Mouse (Mus musculus) heart, embryonic 15.5 days (tissue): ENCODE data around the gene Katna1. TPM values are rescaled to one million over a fixed set of nuclear protein-coding genes. Genes with fewer than 3 reads are reported as not detected.
"Not testable (repeated sequence)": the region's sequence is repeated elsewhere in the genome, so short reads cannot be mapped to it uniquely, and the experiment has no call there.

Source experiments
- ATAC-seq: fragments of 200-750 bp; cut with Nextera tagmentation; replicated peaks from 2 replicates; pipeline ENCODE4 v1.8.0; 2017; ENCODE audit warnings: low read depth, moderate TSS enrichment; ENCODE audit not compliant: insufficient number of reproducible peaks, insufficient read depth, low FRiP score
- H3K27ac ChIP-seq: fragments of 300-500 bp; sonication (generic); 2 replicates; pipeline ENCODE4 v1.5.1; 2015; ENCODE audit warnings: mild to moderate bottlenecking, inconsistent platforms
- H3K27me3 ChIP-seq: fragments of 300-500 bp; sonication (generic); 2 replicates; pipeline ENCODE4 v1.6.1; 2015; ENCODE audit warnings: inconsistent platforms
- H3K36me3 ChIP-seq: fragments of 300-500 bp; sonication (generic); 2 replicates; pipeline ENCODE4 v1.6.1; 2015; ENCODE audit warnings: mild to moderate bottlenecking, inconsistent platforms
- H3K4me1 ChIP-seq: fragments of 300-500 bp; sonication (generic); replicated peaks from 2 replicates; pipeline ENCODE4 v1.6.1; 2015; ENCODE audit warnings: inconsistent platforms
- H3K4me2 ChIP-seq: fragments of 300-500 bp; sonication (generic); 2 replicates; pipeline ENCODE4 v1.6.1; 2015; ENCODE audit warnings: inconsistent platforms, mild to moderate bottlenecking, moderate library complexity
- H3K4me3 ChIP-seq: fragments of 300-500 bp; sonication (generic); 2 replicates; pipeline ENCODE4 v1.5.1; 2015; ENCODE audit warnings: mild to moderate bottlenecking, inconsistent platforms
- H3K9ac ChIP-seq: fragments of 300-500 bp; sonication (generic); 2 replicates; pipeline ENCODE4 v1.6.1; 2015; ENCODE audit warnings: mild to moderate bottlenecking, inconsistent platforms
- H3K9me3 ChIP-seq: fragments of 300-500 bp; sonication (generic); replicated peaks from 2 replicates; pipeline ENCODE4 v1.6.1; 2016; ENCODE audit warnings: inconsistent platforms
- WGBS: fragments of 180-500 bp; shearing (Covaris S2); methylation state at CpG from one replicate; pipeline ENCODE4 v1.1.7; 2015; ENCODE audit warnings: mixed read lengths; 5-methylcytosine and 5-hydroxymethylcytosine counted together
- polyA plus RNA-seq: library from polyadenylated mRNA; unstranded; fragments of >200 nt; fragmentation: Nextera tagmentation; extraction: Ambion mirVana; gene quantifications from 2 replicates; pipeline ENCODE4 v1.2.1, GENCODE M21; 2015

The Katna1 gene
- polyA plus RNA-seq, 1 experiment from 2014 or later: 30.3 TPM

GRCm38 (mm10) chr10:7726501-7726812, 657 bp downstream of the Katna1 start:
- Histone ChIP-seq H3K36me3 (no peaks in the 10 kb centered on the region), H3K27ac (peak overlapping the region; percentile 75), H3K9ac (peak overlapping the region; percentile 81), H3K9me3 (no peaks in the 10 kb centered on the region), H3K27me3 (no peaks in the 10 kb centered on the region), H3K4me3 (peak overlapping the region; percentile 87), H3K4me2 (peak overlapping the region; percentile 84), H3K4me1 (peaks cover 12% of the 10 kb centered on the region)
- under 1% methylated on average over 8 of the region's 8 CpGs for WGBS
- ATAC-seq: no peak

- Histone ChIP-seq H3K4me3 (peak overlapping the region; percentile 87), H3K27ac (no peak overlapping the region), H3K9me3 (no peaks in the 10 kb centered on the region), H3K4me2 (peak overlapping the region; percentile 84), H3K36me3 (no peaks in the 10 kb centered on the region), H3K9ac (0 out of 2 replicates have a peak overlapping the region, but pooled peaks have one; percentile 40), H3K27me3 (no peaks in the 10 kb centered on the region), H3K4me1 (peaks cover 12% of the 10 kb centered on the region)
- no peak for ATAC-seq
- WGBS: 22% methylated on average over 3 of the region's 3 CpGs
These were observed 1.2 kb downstream of the Katna1 start for GRCm38 (mm10) chr10:7727011-7727410.

GRCm38 (mm10) chr10:7731582-7731981, 5.8 kb downstream of the Katna1 start:
- no peaks in the 10 kb centered on the region for H3K36me3 ChIP-seq
- no peaks in the 10 kb centered on the region for H3K9me3 ChIP-seq
- no peak overlapping the region for H3K4me3 ChIP-seq
- H3K27ac ChIP-seq: no peak overlapping the region
- ATAC-seq: no peak
- H3K27me3 ChIP-seq: no peaks in the 10 kb centered on the region
- peaks cover 8% of the 10 kb centered on the region for H3K4me1 ChIP-seq
- H3K9ac ChIP-seq: no peak overlapping the region
- H3K4me2 ChIP-seq: no peak overlapping the region

GRCm38 (mm10) chr10:7737122-7737521, 11.3 kb downstream of the Katna1 start:
- no peak for ATAC-seq
- H3K27ac ChIP-seq: no peak overlapping the region
- peaks cover 3% of the 10 kb centered on the region; the same call in 1 of the 2 replicates for H3K36me3 ChIP-seq
- no peaks in the 10 kb centered on the region for H3K4me1 ChIP-seq
- H3K9ac ChIP-seq: no peak overlapping the region
- no peak overlapping the region for H3K4me2 ChIP-seq
- no peaks in the 10 kb centered on the region for H3K9me3 ChIP-seq
- H3K4me3 ChIP-seq: no peak overlapping the region
- no peaks in the 10 kb centered on the region for H3K27me3 ChIP-seq

- Histone ChIP-seq H3K4me3 (no peak overlapping the region), H3K36me3 (peaks cover 4% of the 10 kb centered on the region; the same call in 1 of the 2 replicates), H3K27ac (no peak overlapping the region), H3K9ac (no peak overlapping the region), H3K4me1 (no peaks in the 10 kb centered on the region), H3K27me3 (no peaks in the 10 kb centered on the region), H3K4me2 (no peak overlapping the region), H3K9me3 (no peaks in the 10 kb centered on the region)
- 76% methylated on average over 3 of the region's 3 CpGs for WGBS
- ATAC-seq: no peak
These were observed 12.1 kb downstream of the Katna1 start for GRCm38 (mm10) chr10:7737914-7738313.

GRCm38 (mm10) chr10:7745528-7745927, 19.7 kb downstream of the Katna1 start:
- WGBS: 94% methylated on average over 6 of the region's 6 CpGs
- not testable (repeated sequence) for H3K27ac ChIP-seq, H3K9ac ChIP-seq, H3K4me1 ChIP-seq, H3K9me3 ChIP-seq, H3K4me3 ChIP-seq, ATAC-seq, H3K4me2 ChIP-seq, H3K27me3 ChIP-seq
- peaks cover 39% of the 10 kb centered on the region for H3K36me3 ChIP-seq

- ATAC-seq: no peak
- Histone ChIP-seq H3K9me3 (no peaks in the 10 kb centered on the region), H3K9ac (no peak overlapping the region), H3K4me2 (no peak overlapping the region), H3K27me3 (no peaks in the 10 kb centered on the region), H3K4me1 (no peaks in the 10 kb centered on the region), H3K36me3 (peaks cover 49% of the 10 kb centered on the region), H3K27ac (no peak overlapping the region), H3K4me3 (no peak overlapping the region)
- 80% methylated on average over 6 of the region's 6 CpGs for WGBS
These were observed 23.0 kb downstream of the Katna1 start for GRCm38 (mm10) chr10:7748752-7749151.

- H3K9me3 ChIP-seq: no peaks in the 10 kb centered on the region
- no peak overlapping the region for H3K27ac ChIP-seq
- WGBS: 78% methylated on average over 2 of the region's 2 CpGs
- H3K27me3 ChIP-seq: no peaks in the 10 kb centered on the region
- H3K36me3 ChIP-seq: peaks cover 57% of the 10 kb centered on the region
- H3K4me3 ChIP-seq: no peak overlapping the region
- H3K4me1 ChIP-seq: no peaks in the 10 kb centered on the region
- ATAC-seq: no peak
- no peak overlapping the region for H3K9ac ChIP-seq
- H3K4me2 ChIP-seq: no peak overlapping the region
These were observed 31.7 kb downstream of the Katna1 start for GRCm38 (mm10) chr10:7757544-7757943.

- Histone ChIP-seq H3K9ac (no peak overlapping the region), H3K9me3 (no peaks in the 10 kb centered on the region), H3K27ac (no peak overlapping the region), H3K27me3 (no peaks in the 10 kb centered on the region), H3K4me3 (no peak overlapping the region), H3K36me3 (peaks cover 55% of the 10 kb centered on the region), H3K4me1 (no peaks in the 10 kb centered on the region), H3K4me2 (no peak overlapping the region)
- WGBS: 92% methylated on average over 4 of the region's 4 CpGs
- ATAC-seq: no peak
These were observed 46.5 kb downstream of the Katna1 start for GRCm38 (mm10) chr10:7772346-7772745.

- Histone ChIP-seq H3K9me3 (no peaks in the 10 kb centered on the region), H3K27ac (no peak overlapping the region), H3K36me3 (peaks cover 55% of the 10 kb centered on the region), H3K4me1 (no peaks in the 10 kb centered on the region), H3K4me2 (no peak overlapping the region), H3K27me3 (no peaks in the 10 kb centered on the region), H3K4me3 (no peak overlapping the region), H3K9ac (no peak overlapping the region)
- WGBS: 84% methylated on average over 1 of the region's 1 CpGs
- no peak for ATAC-seq
These were observed 47.0 kb downstream of the Katna1 start for GRCm38 (mm10) chr10:7772769-7773168.

- no peak for ATAC-seq
- Histone ChIP-seq H3K27me3 (no peaks in the 10 kb centered on the region), H3K36me3 (peaks cover 42% of the 10 kb centered on the region), H3K9me3 (no peaks in the 10 kb centered on the region), H3K4me3 (no peak overlapping the region), H3K9ac (no peak overlapping the region), H3K4me2 (no peak overlapping the region), H3K27ac (no peak overlapping the region), H3K4me1 (peaks cover 6% of the 10 kb centered on the region)
- WGBS: 91% methylated on average over 8 of the region's 8 CpGs
These were observed 49.6 kb downstream of the Katna1 start for GRCm38 (mm10) chr10:7775421-7775820.

GRCm38 (mm10) chr10:7778361-7778760, 52.6 kb downstream of the Katna1 start:
- Histone ChIP-seq H3K27me3 (no peaks in the 10 kb centered on the region), H3K4me1 (peaks cover 6% of the 10 kb centered on the region), H3K9me3 (no peaks in the 10 kb centered on the region), H3K27ac (no peak overlapping the region), H3K9ac (no peak overlapping the region), H3K4me2 (no peak overlapping the region), H3K4me3 (no peak overlapping the region), H3K36me3 (peaks cover 17% of the 10 kb centered on the region)
- no peak for ATAC-seq
- 84% methylated on average over 3 of the region's 3 CpGs for WGBS
